In the genomic region with DNA sequence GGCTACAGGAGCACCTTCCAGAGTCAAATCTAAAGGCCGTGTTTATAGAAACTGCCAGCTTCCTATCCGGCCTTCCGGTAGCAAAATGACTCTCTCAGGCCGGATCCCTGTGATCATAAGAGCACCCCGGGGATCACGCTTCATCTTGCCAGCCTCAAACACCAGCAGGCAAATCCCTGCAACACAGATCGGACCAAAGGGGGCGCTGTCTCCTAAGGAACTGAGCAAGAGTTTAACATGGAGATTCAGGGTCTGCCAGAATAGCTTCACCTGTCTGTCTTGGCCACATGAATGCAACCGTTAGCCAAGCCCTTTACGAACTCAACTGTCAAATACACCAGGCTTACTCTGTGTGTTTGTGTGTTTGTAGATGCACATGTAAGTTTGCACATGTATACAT, we compare ENCODE assay signal across 9 mouse cellular contexts. TPM values are rescaled to one million over a fixed set of nuclear protein-coding genes. Genes with fewer than 3 reads are reported as not detected.
DNase-seq lines count a peak whose midpoint lies in the region; ATAC-seq and TF ChIP-seq lines count a peak whose summit lies in the region.
"Had no signal": no experiment of that assay in that cellular context is flagged by ENCODE, and none has a peak within 500 bp of the region (broad histone marks: within the 10 kb centered on the region; RNA-seq: fewer than 3 reads in every experiment).

No protein-coding gene starts in this region.

- H3K27me3 ChIP-seq in stomach, postnatal 0 days (ENCODE audit: control insufficient read depth, insufficient read depth, low read length): no peaks in the 10 kb centered on the region
- H3K27me3 ChIP-seq in midbrain, embryonic 15.5 days (replicated peaks): no peaks in the 10 kb centered on the region

- no peak overlapping the region for H3K4me2 ChIP-seq in stomach, postnatal 0 days (replicated peaks; ENCODE audit: low read depth)
- no peak overlapping the region for H3K4me2 ChIP-seq in midbrain, embryonic 15.5 days
- H3K4me2 ChIP-seq: limb, embryonic 12.5 days had no signal

- peak; percentile 38 to 78 for DNase-seq in cerebellum, postnatal 14 days
- DNase-seq in cerebellum, adult 18-20 months: no peak
- peak; percentile 30 for DNase-seq in layer of hippocampus, adult 11-12 months (ENCODE audit: low spot score)
- DNase-seq in layer of hippocampus, adult 9-10 months (ENCODE audit: low spot score): no peak
- peak; percentile 57 for DNase-seq in ES-E14 (ENCODE audit: low read depth, low spot score)
- DNase-seq in induced T-regulatory cell, adult 2 months (ENCODE audit: low read depth): peak; percentile 15
- peak; percentile 76 for DNase-seq in stomach, postnatal 0 days (ENCODE audit: low spot score)

- no peaks in the 10 kb centered on the region; a peak in 2 of 4 replicates for H3K4me1 ChIP-seq in ES-E14 (ENCODE audit: control insufficient read depth in 2 of 2, insufficient read depth in 2 of 2, low read length in 2 of 2, poor library complexity in 1 of 2)
- no peaks in the 10 kb centered on the region for H3K4me1 ChIP-seq in stomach, postnatal 0 days (replicated peaks; ENCODE audit: control insufficient read depth, insufficient read depth)
- H3K4me1 ChIP-seq in midbrain, embryonic 15.5 days: no peaks in the 10 kb centered on the region
- H3K4me1 ChIP-seq: limb, embryonic 12.5 days had no signal

- 43% methylated on average over 10 of the region's 10 CpGs for WGBS in stomach, postnatal 0 days
- 47% methylated on average over 10 of the region's 10 CpGs for WGBS in midbrain, embryonic 15.5 days

- H3K9me3 ChIP-seq in ES-E14 (ENCODE audit: control insufficient read depth, insufficient read depth, low read depth, low read length): no peaks in the 10 kb centered on the region
- no peaks in the 10 kb centered on the region for H3K9me3 ChIP-seq in stomach, postnatal 0 days (ENCODE audit: control insufficient read depth, low read length)
- H3K9me3 ChIP-seq in midbrain, embryonic 15.5 days: no peaks in the 10 kb centered on the region
- H3K9me3 ChIP-seq: limb, embryonic 12.5 days had no signal

- H3K4me3 ChIP-seq in ES-E14 (ENCODE audit: insufficient read depth in 1 of 2, low read depth in 1 of 2, low read length in 2 of 2, poor library complexity in 1 of 2, severe bottlenecking in 1 of 2): no peak overlapping the region
- no peak overlapping the region for H3K4me3 ChIP-seq in stomach, postnatal 0 days (ENCODE audit: low read depth, low read length)
- H3K4me3 ChIP-seq in midbrain, embryonic 15.5 days: no peak overlapping the region
- H3K4me3 ChIP-seq: limb, embryonic 12.5 days had no signal

- TF ChIP-seq EP300 in stomach, postnatal 0 days (optimal IDR thresholded peaks at IDR 0.05): no peak

- peak; percentile 79 for TF ChIP-seq CTCF in stomach, postnatal 0 days (IDR thresholded peaks at IDR 0.05; ENCODE audit: low read depth)

- no peak overlapping the region for H3K27ac ChIP-seq in ES-E14 (ENCODE audit: insufficient read depth, low read depth, low read length, poor library complexity, severe bottlenecking)
- H3K27ac ChIP-seq in stomach, postnatal 0 days (replicated peaks): no peak overlapping the region
- no peak overlapping the region for H3K27ac ChIP-seq in midbrain, embryonic 15.5 days
- H3K27ac ChIP-seq: limb, embryonic 12.5 days had no signal

- H3K36me3 ChIP-seq in ES-E14 (ENCODE audit: control insufficient read depth, insufficient read depth, low read length, poor library complexity, severe bottlenecking): no peaks in the 10 kb centered on the region
- no peaks in the 10 kb centered on the region for H3K36me3 ChIP-seq in stomach, postnatal 0 days (ENCODE audit: control insufficient read depth, insufficient read depth, low read length)
- no peaks in the 10 kb centered on the region for H3K36me3 ChIP-seq in midbrain, embryonic 15.5 days (replicated peaks)
- H3K36me3 ChIP-seq: limb, embryonic 12.5 days had no signal

- ATAC-seq in stomach, postnatal 0 days (ENCODE audit: low FRiP score, low TSS enrichment): no peak
- ATAC-seq in midbrain, embryonic 15.5 days (replicated peaks): no peak

- in situ Hi-C loops in ES-E14 (cut with MboI; ENCODE audit: low sequenced_read_pairs in 2 of 2, unreplicated experiment in 2 of 2): no loop called here

- no peak overlapping the region for H3K9ac ChIP-seq in ES-E14 (ENCODE audit: insufficient read depth, low read depth, low read length, poor library complexity, severe bottlenecking)
- no peak overlapping the region for H3K9ac ChIP-seq in stomach, postnatal 0 days (ENCODE audit: low read length)
- no peak overlapping the region for H3K9ac ChIP-seq in midbrain, embryonic 15.5 days
- H3K9ac ChIP-seq: limb, embryonic 12.5 days had no signal

TF ChIP-seq in ES-E14, 5 proteins besides CTCF, POLR2A, EP300 and RAD21:
- no peak for TF ChIP-seq MAFK (IDR thresholded peaks at IDR 0.05; ENCODE audit: insufficient read depth, low read depth, low read length)
- no peak for TF ChIP-seq ZNF384 (IDR thresholded peaks at IDR 0.05; ENCODE audit: low read depth, low read length)
- no peak for TF ChIP-seq CHD2 (IDR thresholded peaks at IDR 0.05; ENCODE audit: low read depth, low read length)
- no peak for TF ChIP-seq HCFC1 (IDR thresholded peaks at IDR 0.05; ENCODE audit: borderline replicate concordance, insufficient read depth, low read length)
- TF ChIP-seq ZC3H11A (IDR thresholded peaks at IDR 0.05; ENCODE audit: borderline replicate concordance, low read depth, low read length): no peak

RNA-seq across cellular contexts. Expression of gene Bcas1, which starts 8.9 kb away (rescaled TPM):
- total RNA-seq in ES-E14 (2012; rRNA removed): 2.1 and 2.9 TPM in 2 replicates
- 33.0 and 34.7 TPM in 2 replicates for polyA plus RNA-seq in stomach, postnatal 0 days (2015; fragmentation: Nextera tagmentation; extraction: Ambion mirVana)
- 9.4 and 9.6 TPM in 2 replicates for polyA plus RNA-seq in midbrain, embryonic 15.5 days (2015; fragmentation: Nextera tagmentation; extraction: Ambion mirVana)

Comparison
In these comparisons a context has a peak if more than half of its experiments do, and no peak if none do; other contexts are left out.
1. DNase-seq: peak in cerebellum, postnatal 14 days (2 of 2), layer of hippocampus, adult 11-12 months (single experiment), ES-E14 (single experiment), induced T-regulatory cell, adult 2 months (single experiment) and stomach, postnatal 0 days (single experiment); none in cerebellum, adult 18-20 months (0 of 2) and layer of hippocampus, adult 9-10 months (single experiment).